Comparison of ENCODE assay signal across 8 mouse cellular contexts in genomic region chr17:84085721-84086120, GRCm38 (mm10).
DNase-seq lines count a peak whose midpoint lies in the region; ATAC-seq and TF ChIP-seq lines count a peak whose summit lies in the region.

No protein-coding gene starts in this region.

- H3K4me3 ChIP-seq in heart, adult 2 months, result no peak overlapping the region
- no peak overlapping the region for H3K4me3 ChIP-seq in stomach, embryonic 14.5 days (ENCODE audit: low read depth, low read length)

- H3K79me2 ChIP-seq in heart, adult 2 months (replicated peaks; ENCODE audit: control insufficient read depth, insufficient read depth, low read length), result no peaks in the 10 kb centered on the region

- H3K4me2 ChIP-seq in stomach, embryonic 14.5 days (replicated peaks; ENCODE audit: low read depth, low read length), result no peak overlapping the region

- 12% methylated on average over 7 of the region's 7 CpGs for WGBS in heart, adult 2 months
- WGBS in stomach, embryonic 14.5 days, result 41% methylated on average over 7 of the region's 7 CpGs

- no peaks in the 10 kb centered on the region for H3K36me3 ChIP-seq in heart, adult 2 months (ENCODE audit: control insufficient read depth, insufficient read depth, low read length)
- no peaks in the 10 kb centered on the region for H3K36me3 ChIP-seq in stomach, embryonic 14.5 days (ENCODE audit: control insufficient read depth, insufficient read depth, low read length)

- peak overlapping the region; percentile 80 for H3K27ac ChIP-seq in heart, adult 2 months
- H3K27ac ChIP-seq in stomach, embryonic 14.5 days (ENCODE audit: low read length), result peak overlapping the region; percentile 53

- TF ChIP-seq CTCF in heart, adult 2 months (IDR thresholded peaks at IDR 0.05), result peak; percentile 32

- H3K4me1 ChIP-seq in heart, adult 2 months (ENCODE audit: control insufficient read depth, insufficient read depth, low read length), result peaks cover 33% of the 10 kb centered on the region
- peaks cover 31% of the 10 kb centered on the region for H3K4me1 ChIP-seq in stomach, embryonic 14.5 days (ENCODE audit: control insufficient read depth, insufficient read depth, low read length)

- intact Hi-C loops in heart, adult 2 months (cut with DNase I), result no loop called here

- DNase-seq in embryo, embryonic 10 days (ENCODE audit: low spot score), result peak; percentile 28
- DNase-seq in embryo, embryonic 9.5 days (ENCODE audit: extremely low spot score), result no peak
- peak; percentile 53 for DNase-seq in MN1 (ENCODE audit: low spot score)
- peak; percentile 73 to 84 for DNase-seq in heart, adult 2 months
- peak; percentile 69 for DNase-seq in kidney, postnatal 10 days
- DNase-seq in thymus, postnatal 36 days, result no peak
- no peak for DNase-seq in cerebellum, postnatal 10 days

- TF ChIP-seq POLR2A in heart, adult 2 months (IDR thresholded peaks at IDR 0.05; ENCODE audit: insufficient read depth, low read depth, low read length), result no peak

- H3K9me3 ChIP-seq in stomach, embryonic 14.5 days (ENCODE audit: control insufficient read depth, low read depth, low read length), result no peaks in the 10 kb centered on the region

- peak; percentile 88 for TF ChIP-seq EP300 in heart, adult 2 months (IDR thresholded peaks at IDR 0.05; ENCODE audit: insufficient read depth, low read depth, low read length)

- no peaks in the 10 kb centered on the region for H3K27me3 ChIP-seq in heart, adult 2 months (ENCODE audit: control insufficient read depth, insufficient read depth, low read length)
- H3K27me3 ChIP-seq in stomach, embryonic 14.5 days (ENCODE audit: control insufficient read depth, insufficient read depth, low read length), result no peaks in the 10 kb centered on the region

- peak overlapping the region; percentile 15; the same call in 1 of the 2 replicates for H3K9ac ChIP-seq in heart, adult 2 months (ENCODE audit: low read depth, low read length)
- no peak overlapping the region; the same call in 1 of the 2 replicates for H3K9ac ChIP-seq in stomach, embryonic 14.5 days (replicated peaks; ENCODE audit: low read depth, low read length)

- peak; percentile 6; the same call in 1 of the 2 replicates for ATAC-seq in stomach, embryonic 14.5 days (ENCODE audit: insufficient number of reproducible peaks, insufficient read depth, low FRiP score, low read depth)

Comparison
In these comparisons a context has a peak if more than half of its experiments do, and no peak if none do; other contexts are left out.
1. DNase-seq: peak in embryo, embryonic 10 days (single experiment), MN1 (single experiment), heart, adult 2 months (2 of 2) and kidney, postnatal 10 days (single experiment); none in embryo, embryonic 9.5 days (single experiment), thymus, postnatal 36 days (0 of 2) and cerebellum, postnatal 10 days (0 of 2).